Mouse (Mus musculus) neural tube, postnatal 0 days (tissue): ENCODE results near the gene Mrps7. TPM values are rescaled to one million over a fixed set of nuclear protein-coding genes. Genes with fewer than 3 reads are reported as not detected.

Experiments
- polyA plus RNA-seq: library from polyadenylated mRNA; unstranded; fragments of >200 nt; fragmentation: Nextera tagmentation; extraction: Ambion mirVana; gene quantifications from 2 replicates; pipeline ENCODE4 v1.2.1, GENCODE M21; 2015

Mrps7 gene
- 80.0 and 80.6 TPM in 2 replicates for polyA plus RNA-seq

DNA sequence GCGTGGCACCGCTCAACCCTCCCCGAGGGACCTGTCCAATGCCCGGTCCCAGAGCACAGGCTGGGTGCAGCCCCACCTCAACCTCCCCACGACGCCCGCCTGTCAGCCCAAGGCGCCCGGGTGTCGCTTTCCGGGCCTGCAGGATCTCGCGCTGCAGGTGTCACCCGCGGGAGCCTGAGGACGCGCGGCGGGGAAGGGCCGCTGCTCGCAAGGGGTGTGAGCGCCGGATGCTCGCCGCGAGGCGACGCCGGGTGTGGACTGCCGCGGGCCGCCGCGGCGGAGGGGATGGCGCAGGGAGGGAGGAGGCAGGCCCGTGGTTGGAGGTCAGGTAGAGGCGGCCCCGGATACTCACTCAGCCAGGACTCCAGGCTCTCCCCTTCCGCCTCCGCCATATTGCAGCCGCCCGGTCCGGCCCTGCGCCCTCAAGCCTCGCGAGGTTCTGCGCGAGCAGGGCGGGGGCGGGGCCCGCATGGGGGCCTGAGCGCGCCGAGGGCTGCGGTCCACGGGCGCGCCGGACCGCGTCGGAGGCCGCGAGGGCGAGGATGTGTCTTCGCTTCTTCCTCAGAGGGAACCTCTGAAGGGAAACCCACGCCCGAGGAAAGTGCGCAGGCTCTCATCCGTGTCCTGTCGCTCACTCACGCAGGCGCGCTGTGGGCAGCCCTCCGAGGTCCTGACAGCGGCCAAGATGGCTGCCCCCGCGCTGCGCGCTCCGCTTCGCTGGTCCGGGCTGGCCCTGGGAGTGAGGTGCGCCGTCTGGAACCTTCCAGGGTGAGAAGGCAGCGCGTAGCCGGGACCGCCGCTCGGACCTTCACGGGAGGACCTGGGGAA is at the start of gene Mrps7, which contains the start of gene Gga3:
Gene Mrps7, plus strand, starts transcription at position 450 of the 828 bp plus-strand sequence.
Gene Gga3, minus strand, starts transcription at position 576 of the 828 bp plus-strand sequence.

DNA sequence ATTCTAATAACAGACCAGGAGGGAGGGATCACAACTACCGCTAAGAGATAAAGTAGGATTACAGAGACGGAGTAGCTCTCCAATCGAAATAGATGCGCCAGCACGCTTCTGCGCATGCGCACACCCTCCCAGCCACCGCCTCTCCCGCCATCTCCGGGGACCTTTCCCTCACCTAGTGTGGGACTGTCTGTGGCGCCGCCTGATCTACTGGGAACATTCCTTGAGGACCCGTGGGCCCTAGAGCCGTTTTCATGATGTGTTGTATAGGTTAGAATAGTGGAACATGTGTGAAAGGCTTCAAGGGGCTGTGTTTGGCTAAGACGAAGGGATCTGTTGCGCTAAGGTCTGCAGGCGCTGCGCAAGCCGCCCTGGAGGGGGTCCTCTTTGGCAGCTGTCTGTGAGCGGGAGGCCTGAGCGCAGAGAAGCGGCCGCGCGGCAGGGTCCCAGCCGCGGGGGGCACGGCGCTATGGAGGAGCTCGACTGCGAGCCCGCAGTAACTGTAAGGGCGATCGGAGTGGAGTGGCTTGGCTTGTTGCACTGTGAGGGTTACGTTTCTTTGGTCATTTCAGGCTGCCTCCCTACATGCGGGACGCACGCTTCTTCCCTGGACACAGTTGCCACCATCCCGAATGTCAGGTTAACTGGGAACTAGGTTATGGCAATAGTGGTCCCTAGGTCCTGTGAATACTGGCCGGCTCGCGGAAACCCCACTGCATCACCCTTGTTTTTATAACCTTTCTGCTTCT is 39.5 kb upstream of the Mrps7 start, which contains the start of gene Nup85:
Gene Nup85, plus strand, starts transcription at position 371 of the 746 bp plus-strand sequence.

DNA sequence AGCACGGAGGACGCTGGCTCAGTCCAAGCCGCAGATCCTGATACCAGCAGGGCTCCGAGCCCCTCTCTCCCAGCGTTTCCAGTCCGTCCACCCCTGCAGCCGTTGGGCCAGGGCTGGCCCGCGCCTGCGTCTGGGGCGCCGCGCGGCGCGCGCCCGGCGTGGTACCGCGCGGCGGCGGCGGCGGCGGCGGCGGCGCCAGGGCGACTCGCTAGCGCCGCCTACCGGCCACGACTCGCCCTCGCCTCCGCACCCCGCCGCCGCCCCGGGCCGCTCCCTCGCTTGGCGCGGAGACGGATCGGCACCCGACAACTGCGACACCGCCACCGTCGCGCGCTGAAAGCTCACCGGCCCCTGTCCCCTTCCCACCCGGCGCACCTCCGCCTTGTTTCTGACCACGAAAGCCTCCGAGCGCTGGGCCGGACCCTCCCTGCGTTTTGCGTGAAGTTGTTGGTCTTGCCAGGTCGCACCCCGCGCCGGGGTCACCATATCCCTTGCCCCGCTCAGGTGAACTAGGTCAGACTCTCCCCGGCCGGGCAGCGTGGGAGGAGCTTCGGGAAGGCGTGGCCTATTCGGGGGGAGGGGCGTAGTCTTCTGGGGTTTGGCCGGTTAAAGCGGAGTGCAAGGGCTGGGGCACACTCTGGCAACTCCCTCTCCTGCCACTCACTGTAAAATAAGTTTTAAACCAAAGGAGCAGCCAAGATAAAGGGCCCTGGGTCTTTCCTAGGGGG is 8.8 kb downstream of the Mrps7 start, which contains the start of gene Mif4gd:
Gene Mif4gd, minus strand, starts transcription at position 560 of the 728 bp plus-strand sequence.

DNA sequence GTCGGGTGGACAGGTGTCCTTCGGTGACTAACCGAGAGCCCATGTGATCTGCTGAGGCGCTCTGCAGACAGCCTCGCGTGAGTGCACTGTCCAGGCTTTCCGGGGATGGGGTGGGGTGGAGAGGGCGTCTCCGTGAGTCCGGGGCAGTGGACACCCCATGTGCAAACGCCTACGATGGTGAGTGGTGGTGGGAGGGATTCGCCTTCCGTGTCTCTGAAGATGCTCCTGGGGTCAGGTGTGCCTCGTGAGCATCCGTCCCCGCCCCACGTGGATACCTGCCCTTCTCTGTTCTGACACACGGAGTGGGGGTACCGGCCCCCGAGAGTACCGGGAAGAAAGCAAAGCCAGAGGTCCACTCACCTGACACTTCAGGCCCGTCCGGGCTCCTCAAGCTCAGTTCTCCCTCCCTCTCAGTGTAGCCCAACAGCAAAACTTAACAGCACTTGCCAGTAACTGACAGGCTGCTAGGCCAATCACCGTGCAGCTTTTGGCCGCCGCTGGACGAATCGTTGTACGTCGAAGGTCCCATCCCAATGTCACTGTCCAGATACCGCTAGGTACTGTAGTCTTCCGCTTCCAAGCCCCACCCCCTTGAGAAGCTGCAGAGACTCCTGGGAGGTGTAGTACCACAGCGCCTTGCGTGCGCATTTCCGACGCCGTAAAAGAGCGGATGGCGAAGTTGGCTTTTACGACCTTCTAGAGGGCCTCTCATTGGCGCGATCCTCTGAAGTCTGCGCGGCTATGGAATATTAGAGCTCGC is 24.2 kb downstream of the Mrps7 start, which contains the start of gene Slc25a19:
Gene Slc25a19, minus strand, starts transcription at position 591 of the 760 bp plus-strand sequence.

Other genes starting within 250 kb of the Mrps7 start
- gene Hid1, start 236.2 kb upstream of the Mrps7 start, polyA plus RNA-seq, result 60.9 and 66.1 TPM in 2 replicates
- 20.6 and 24.5 TPM in 2 replicates for gene Cdr2l, start 222.0 kb upstream of the Mrps7 start, polyA plus RNA-seq
- 190 and 194 TPM in 2 replicates for gene Mrpl58, start 200.2 kb upstream of the Mrps7 start, polyA plus RNA-seq
- 1,130 and 1,223 TPM in 2 replicates for gene Atp5h, start 184.0 kb upstream of the Mrps7 start, polyA plus RNA-seq
- gene Kctd2, start 183.8 kb upstream of the Mrps7 start, polyA plus RNA-seq, result 28.8 and 29.5 TPM in 2 replicates
- gene Trim80, start 163.4 kb upstream of the Mrps7 start, polyA plus RNA-seq, result 0.23 and 0.27 TPM in 2 replicates
- 0.27 and 0.37 TPM in 2 replicates for gene Slc16a5, start 141.5 kb upstream of the Mrps7 start, polyA plus RNA-seq
- gene Armc7, start 128.3 kb upstream of the Mrps7 start, polyA plus RNA-seq, result 13.8 and 16.8 TPM in 2 replicates
- 147 and 152 TPM in 2 replicates for gene Nt5c, start 112.1 kb upstream of the Mrps7 start, polyA plus RNA-seq
- 695 and 744 TPM in 2 replicates for gene Jpt1, start 89.5 kb upstream of the Mrps7 start, polyA plus RNA-seq
- 816 and 833 TPM in 2 replicates for gene Sumo2, start 67.6 kb upstream of the Mrps7 start, polyA plus RNA-seq
- 63.5 and 76.1 TPM in 2 replicates for gene Nup85, start 39.5 kb upstream of the Mrps7 start, polyA plus RNA-seq
- gene Gga3, start 126 bp downstream of the Mrps7 start, polyA plus RNA-seq, result 22.2 and 26.4 TPM in 2 replicates
- 23.5 and 26.7 TPM in 2 replicates for gene Mif4gd, start 9.0 kb downstream of the Mrps7 start, polyA plus RNA-seq
- 42.3 and 43.0 TPM in 2 replicates for gene Slc25a19, start 24.4 kb downstream of the Mrps7 start, polyA plus RNA-seq
- gene Grb2, start 104.7 kb downstream of the Mrps7 start, polyA plus RNA-seq, result 149 and 165 TPM in 2 replicates
- gene Tmem94, start 161.5 kb downstream of the Mrps7 start, polyA plus RNA-seq, result 13.7 and 15.9 TPM in 2 replicates
- 10.1 and 10.3 TPM in 2 replicates for gene Caskin2, start 209.7 kb downstream of the Mrps7 start, polyA plus RNA-seq
- 18.9 and 21.3 TPM in 2 replicates for gene Tsen54, start 210.8 kb downstream of the Mrps7 start, polyA plus RNA-seq
- gene Llgl2, start 220.1 kb downstream of the Mrps7 start, polyA plus RNA-seq, result 0.79 and 0.93 TPM in 2 replicates